Mouse (Mus musculus) adrenal gland, adult 2 months (tissue): ENCODE results near the gene Vrk3. TPM values are rescaled to one million over a fixed set of nuclear protein-coding genes. Genes with fewer than 3 reads are reported as not detected.

ENCODE experiments used
- DNase-seq: peaks from one replicate; pipeline ENCODE4 v3.0.0; 2021
- polyA plus RNA-seq: library from polyadenylated mRNA; depleted of rRNA; stranded (reverse); fragments of >200 nt; gene quantifications from 2 replicates; pipeline ENCODE4 v1.2.3, GENCODE M21; 2012
- total RNA-seq, 2 experiments: library from RNA; stranded (reverse); gene quantifications; 2 replicates each; pipeline ENCODE4 v1.2.3; 2021

Gene Vrk3
- total and polyA plus RNA-seq, 3 experiments: 48.4 to 61.1 (median 49.2) TPM

DNA sequence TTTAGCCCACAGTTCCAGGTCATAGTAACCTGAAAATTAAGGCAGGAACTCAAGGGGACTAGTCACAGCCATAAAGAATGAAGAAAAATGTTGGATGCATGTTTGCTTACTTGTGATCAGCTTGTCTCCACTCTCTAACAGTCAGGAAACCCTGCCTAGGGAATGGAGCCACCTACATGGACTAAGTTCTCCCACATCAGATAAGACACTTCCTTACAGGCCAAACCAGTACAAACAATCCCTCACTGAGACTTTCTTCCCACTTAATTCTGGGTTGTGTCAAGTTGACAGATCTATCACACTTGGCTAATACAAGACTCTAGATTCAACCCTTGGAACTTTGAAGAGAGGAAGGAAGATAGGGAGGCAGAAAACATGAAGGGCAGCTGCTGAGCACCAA is 12.2 kb downstream of the Vrk3 start:
- no peak for DNase-seq

DNA sequence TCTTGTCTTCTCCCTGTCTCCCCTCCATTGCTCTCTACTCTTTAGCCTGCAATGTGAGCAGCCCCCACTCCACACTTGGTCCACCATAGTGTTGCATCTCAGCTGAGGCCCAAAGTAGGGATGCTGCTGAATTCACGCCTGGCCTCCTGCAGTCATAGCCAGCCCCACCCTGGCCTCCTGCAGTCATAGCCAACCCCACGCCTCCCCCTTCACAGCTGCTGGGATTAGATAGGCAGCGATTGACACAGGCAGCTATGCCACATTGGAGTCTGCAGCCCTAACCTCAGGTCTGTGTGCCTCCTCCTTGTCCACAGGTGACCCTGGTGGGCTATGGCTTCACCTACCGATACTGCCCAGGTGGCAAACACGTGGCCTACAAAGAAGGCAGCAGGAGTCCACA is 19.9 kb downstream of the Vrk3 start:
- no peak for DNase-seq

DNA sequence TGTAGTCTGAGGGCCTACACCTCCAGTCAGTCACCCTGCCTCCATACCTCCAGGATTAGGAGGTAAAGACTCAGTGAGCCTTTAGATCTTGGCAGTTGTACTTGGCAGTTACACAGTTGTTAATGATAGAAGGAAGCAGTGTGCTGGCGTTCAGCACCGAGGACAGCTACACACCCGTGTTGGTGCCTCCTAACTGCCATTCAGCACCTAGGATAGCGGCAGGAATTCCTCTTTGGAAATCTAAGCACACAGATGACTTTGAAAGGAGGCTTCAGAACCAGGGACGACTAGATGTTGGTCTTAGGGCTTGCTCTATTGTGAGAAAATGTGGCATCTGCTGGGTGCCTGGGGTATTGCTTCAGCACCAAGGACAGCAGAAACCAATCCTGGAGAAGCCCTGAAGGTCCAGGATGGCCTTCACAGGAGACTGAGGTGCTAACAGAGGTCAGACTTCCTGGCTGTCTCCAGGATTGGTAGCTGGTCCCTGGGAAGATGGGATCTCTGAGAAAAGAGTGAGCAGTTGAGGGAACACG is 21.9 kb downstream of the Vrk3 start:
- peak; percentile 59 for DNase-seq

- no peak for DNase-seq
These were observed 24.5 kb downstream of the Vrk3 start for GRCm38 (mm10) chr7:44772591-44773204.

GRCm38 (mm10) chr7:44776849-44777498 is 28.8 kb downstream of the Vrk3 start:
- DNase-seq: no peak

DNA sequence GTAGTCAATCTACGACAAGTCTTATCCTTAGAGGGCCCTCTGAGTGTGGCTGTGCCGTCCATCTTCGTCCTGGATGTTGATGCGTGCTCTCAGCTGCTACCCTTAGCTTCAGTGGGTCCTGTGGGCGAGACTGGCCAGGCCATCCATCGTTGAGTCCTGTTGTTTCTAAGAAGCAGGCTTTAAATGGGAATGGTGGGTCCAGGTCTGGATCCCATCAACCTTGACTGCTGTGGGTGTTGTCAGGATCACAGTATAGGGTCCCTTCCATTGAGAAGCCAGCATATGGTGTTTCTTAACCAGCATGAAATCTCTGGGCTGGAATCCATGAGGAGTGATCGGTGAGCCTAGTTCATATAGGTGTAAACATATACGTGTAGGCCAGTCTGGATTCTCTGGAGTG is 31.9 kb downstream of the Vrk3 start:
- no peak for DNase-seq

DNA sequence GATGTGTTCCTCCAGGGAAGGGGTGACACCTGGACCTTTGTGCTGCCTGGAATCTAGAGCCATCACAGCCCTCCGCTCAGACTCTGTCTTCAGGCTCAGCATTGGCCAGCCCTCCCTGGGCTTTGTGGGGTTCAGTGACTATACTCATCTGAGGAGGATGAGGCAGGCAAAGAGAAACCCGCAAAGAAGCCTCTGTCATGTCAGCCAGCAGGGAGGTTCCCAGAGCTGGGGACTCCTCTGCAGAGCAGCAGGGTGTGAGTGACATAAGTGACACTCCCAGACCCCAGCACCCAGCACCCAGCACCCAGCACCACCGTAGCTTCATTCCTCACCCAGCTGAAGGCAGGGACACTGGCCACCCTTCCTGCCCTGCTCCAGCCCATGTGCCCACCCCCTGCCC is 41.3 kb downstream of the Vrk3 start:
- DNase-seq: no peak

DNA sequence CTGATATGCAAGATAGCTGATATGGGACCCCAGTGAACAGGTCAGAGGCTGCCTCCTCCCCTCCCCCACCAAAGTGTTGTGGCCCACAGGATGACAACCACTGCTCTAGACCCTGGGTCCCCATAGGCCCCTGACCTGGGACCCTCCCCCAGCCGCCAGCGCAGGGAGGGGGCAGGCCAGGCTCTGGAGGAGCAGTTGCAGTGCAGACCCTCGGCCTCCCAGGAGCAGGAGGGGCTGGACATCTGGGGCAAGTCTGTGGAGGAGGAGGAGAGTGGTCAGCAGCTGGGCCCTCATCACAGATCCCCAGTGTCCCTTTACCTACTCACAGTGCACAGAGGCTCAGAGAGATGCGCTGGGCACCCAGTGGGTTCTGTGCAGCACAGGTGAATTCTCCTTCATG is 41.9 kb downstream of the Vrk3 start:
- DNase-seq: no peak

- no peak for DNase-seq
These were observed 44.6 kb downstream of the Vrk3 start for GRCm38 (mm10) chr7:44792781-44793180.

DNA sequence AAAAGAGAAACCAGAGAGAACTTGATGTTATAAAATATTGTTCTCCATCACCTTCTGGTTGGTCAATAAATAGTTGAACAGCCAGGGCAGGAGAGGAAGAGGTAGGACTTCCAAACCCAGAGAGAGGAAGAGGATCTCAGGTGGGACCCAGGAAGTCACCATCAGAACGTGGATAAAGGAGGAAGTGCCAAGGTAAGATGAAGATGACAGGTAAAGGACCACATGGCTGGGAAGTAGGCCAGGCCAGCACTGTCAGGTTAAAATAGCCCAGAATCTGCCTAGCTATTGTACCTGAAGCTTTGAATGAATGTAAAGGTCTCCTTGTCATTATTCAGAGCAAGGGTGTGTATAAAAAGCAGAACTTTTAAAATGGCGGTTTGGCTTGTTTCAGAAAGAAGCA is 60.7 kb downstream of the Vrk3 start:
- no peak for DNase-seq

GRCm38 (mm10) chr7:44809466-44809865 is 61.3 kb downstream of the Vrk3 start:
- no peak for DNase-seq

GRCm38 (mm10) chr7:44810365-44810764 is 62.2 kb downstream of the Vrk3 start:
- DNase-seq: no peak

DNA sequence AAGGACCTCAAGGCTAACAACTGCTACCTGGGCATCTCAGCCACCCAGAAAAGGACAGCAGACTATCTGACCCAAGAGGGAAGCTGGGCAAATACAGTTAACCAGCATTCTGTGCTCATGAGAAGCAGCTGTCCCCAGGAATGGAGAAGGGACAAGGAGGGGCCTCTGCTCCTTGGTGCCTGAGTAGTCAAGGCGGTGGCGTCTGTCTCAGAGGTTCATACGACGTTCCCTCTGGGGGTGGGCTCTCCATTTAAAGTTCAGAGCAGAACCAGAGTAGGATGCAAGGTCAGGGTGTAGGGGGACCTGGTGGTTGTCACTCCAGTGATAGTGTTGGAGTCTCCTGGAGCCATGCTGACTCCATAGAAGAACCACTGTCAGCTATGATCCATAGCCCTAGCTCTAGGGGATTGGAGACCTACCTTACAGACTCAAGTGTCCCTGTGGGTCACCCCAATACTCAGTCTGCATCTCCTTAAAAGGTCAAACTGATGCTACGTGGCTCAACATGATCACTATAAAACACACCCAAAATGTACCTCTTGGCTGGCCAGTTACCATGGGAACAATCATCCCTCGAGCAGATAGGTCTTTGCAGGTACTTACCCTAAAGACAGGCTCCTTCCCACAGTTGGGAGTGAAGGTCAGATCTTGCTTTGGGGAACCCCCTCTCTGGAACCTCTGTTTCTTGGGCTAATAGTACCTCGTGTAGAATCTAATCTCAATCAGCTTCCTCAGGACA is 62.8 kb downstream of the Vrk3 start:
- no peak for DNase-seq

GRCm38 (mm10) chr7:44812651-44813325 is 64.6 kb downstream of the Vrk3 start:
- no peak for DNase-seq

- DNase-seq: no peak
These were observed 65.8 kb downstream of the Vrk3 start for GRCm38 (mm10) chr7:44813985-44814384.

DNA sequence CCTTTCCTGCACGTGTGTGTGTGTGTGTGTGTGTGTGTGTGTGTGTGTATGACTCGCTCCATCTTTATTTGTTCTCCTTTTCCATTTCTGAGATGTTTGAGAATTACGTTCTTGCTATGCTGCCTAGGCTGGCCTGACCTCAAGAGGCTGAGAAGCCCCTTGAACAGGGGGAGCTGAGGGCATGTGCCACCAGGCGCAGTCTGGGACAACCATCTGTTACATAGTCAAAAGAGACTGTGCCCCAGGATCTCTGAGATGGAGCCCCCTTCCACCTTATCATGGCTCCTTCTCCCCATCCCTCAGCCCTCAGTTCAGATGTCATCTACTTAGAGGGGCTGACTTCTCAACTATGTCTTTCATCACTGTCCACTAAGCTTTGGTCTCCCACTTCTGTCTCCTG is 66.2 kb downstream of the Vrk3 start:
- no peak for DNase-seq

DNA sequence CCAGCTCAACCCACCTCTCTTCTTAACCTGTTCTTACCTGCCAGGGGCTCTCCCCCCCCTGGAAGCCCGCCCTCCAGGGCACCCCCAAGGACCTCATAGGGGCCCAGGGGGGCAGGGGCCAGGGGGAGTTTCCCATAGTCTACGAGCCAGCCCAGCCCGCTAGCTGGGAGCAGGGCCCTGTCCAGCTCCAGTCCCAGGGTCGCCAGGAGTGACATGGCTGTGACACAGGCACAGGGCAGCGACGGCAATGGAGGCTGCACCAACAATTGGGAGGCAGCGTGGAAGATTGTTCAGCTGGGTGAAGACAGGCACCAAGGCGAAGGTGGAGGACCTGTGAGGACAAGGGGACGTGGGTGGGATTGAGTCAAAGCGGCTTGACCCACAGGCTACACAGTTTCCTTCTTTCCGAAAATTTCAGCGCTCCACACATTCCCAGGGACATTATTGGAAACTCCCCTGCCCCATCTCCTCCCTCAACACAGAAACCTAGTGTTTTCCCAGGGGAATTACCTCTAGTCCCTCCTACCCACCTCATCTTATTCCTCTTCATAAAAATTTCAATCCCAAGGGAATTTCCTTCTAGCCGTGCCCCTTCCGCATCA is 66.8 kb downstream of the Vrk3 start:
- no peak for DNase-seq

GRCm38 (mm10) chr7:44815721-44816469 is 67.7 kb downstream of the Vrk3 start, which contains the start of the genes Nup62 and Il4i1:
Gene Nup62 (plus strand): TSS chr7:44816088.
Gene Il4i1 (plus strand): TSS chr7:44816387.
- DNase-seq: peak; percentile 99

DNA sequence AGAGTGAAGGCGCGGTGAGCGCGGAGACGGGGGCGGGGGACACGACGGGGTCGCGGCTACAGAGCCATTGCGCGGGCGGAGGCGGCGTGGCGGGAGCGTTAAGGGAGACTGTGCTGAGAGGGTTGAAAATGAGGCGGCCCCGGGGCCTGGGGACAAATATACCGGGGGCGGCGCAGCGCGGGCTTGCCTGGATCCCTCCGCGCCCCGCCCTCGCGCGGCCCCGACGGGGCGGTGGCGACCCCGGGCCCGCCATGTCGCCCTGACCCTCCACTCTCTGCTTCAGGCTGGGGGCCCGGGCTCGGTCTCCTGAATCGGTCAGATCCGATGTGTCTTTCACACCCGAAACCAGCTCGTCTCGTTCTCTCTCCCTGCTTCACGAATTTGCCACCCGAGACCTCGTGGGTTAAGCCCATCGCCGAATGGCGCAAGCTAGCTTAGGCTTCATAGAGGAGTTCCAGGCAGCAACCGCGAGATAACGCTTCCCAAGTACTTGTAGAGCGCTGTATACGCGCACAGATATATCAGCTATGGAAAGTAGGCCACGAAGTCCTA is 68.3 kb downstream of the Vrk3 start, which contains the start of gene Atf5:
TSS of gene Atf5 (minus strand) at position 189 of the 552 bp plus-strand sequence.
- peak; percentile 84 for DNase-seq

DNA sequence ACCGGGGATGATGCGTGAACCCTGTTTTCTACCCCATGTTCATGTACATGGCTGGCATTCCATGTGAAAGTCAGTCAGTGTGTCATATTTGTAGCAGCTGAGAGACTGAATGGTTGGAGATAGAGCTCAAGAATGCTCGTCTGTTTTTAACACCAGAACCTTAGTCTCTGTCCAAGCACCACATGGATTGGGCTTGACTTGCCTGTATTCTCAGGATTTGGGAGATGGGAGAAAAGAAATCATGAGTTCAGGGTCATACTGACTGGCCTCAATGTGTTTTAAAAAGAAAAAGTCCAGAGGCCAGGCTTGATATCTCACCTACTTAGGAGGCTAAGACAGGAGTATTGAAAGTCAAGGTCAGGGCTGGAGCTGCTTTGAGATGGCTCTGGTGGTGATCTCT is 69.2 kb downstream of the Vrk3 start:
- DNase-seq: no peak

DNA sequence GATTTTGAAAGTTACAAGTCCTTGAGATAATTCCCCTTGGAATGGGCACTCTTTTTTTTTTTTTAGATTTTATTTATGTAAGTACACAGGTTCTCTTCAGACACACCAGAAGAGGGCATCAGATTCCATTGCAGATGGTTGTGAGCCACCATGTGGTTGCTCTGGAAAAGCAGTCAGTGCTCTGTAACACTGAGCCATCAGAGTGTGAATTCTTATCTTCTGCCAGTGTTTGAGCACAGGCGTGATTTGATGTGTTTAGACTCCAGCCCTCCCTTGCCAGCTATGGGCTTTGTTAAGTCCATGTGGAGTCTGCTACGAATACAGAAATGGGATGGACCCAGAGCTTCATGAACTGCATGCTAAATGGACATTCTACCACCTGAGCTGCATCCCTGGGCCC is 70.0 kb downstream of the Vrk3 start:
- DNase-seq: no peak
